Mouse (Mus musculus): ENCODE results near the gene E330017A01Rik. TPM values are rescaled to one million over a fixed set of nuclear protein-coding genes. Genes with fewer than 3 reads are reported as not detected.

E330017A01Rik gene
- polyA plus RNA-seq, 1 experiment from 2014 or later, result not detected

DNA sequence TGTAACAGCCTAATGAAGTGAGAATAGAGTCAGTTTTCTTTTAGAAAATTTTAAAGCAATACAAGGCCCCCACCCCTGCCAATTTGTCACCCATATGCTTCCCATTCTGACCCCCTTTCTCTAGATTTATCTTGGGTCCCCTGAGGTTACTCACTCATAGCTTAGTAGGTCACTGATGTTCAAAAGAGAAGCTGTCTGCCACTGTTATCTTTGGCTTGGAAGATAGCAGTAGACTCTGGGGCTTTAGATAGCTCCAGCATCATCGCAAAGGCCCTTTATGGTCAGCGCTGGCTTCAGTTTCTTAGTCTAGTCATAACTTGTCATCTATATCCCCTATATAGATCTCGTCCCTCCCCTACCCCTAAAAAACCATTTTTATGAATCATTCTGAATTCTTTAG lies 38.1 kb upstream of the E330017A01Rik start:
- Histone ChIP-seq H3K4me3 (ENCODE audit: low read depth, low read length) (no peak overlapping the region), H3K9me3 (ENCODE audit: control insufficient read depth, low read length) (no peaks in the 10 kb centered on the region), H3K4me2 (ENCODE audit: low read depth, low read length) (no peak overlapping the region), H3K27me3 (replicated peaks; ENCODE audit: control insufficient read depth, insufficient read depth, low read length) (no peaks in the 10 kb centered on the region), H3K36me3 (ENCODE audit: control insufficient read depth, insufficient read depth, low read length) (peaks cover 64% of the 10 kb centered on the region), H3K27ac (replicated peaks; ENCODE audit: low read depth, low read length) (no peak overlapping the region), H3K4me1 (ENCODE audit: control insufficient read depth, insufficient read depth, low read length) (peaks cover under 1% of the 10 kb centered on the region; the same call in 1 of the 2 replicates), H3K9ac (ENCODE audit: low read depth, low read length) (no peak overlapping the region)
- WGBS, result 79% methylated on average over 3 of the region's 3 CpGs
- ATAC-seq (ENCODE audit: low read depth) (no peak), DNase-seq (ENCODE audit: low spot score) (no peak)

DNA sequence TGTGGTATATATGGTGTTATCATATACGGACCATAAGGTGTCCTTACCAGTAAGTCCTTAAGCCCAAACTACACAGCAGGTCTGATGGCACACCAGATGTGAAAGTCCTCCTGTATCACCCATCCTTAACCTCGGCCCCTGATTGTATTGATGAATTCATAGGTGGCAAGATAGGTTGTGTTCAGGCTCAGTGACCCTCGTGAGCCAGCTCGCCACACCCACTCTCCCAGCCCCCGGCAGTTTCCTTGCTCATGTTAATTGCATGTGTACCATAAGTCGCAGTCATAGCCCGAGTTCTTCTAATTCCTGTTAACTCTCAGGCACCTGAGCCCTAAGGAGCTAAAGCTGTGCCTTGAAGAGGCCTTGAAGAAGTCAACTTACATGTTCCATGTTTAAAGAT lies 37.6 kb upstream of the E330017A01Rik start:
- 88% methylated on average over 7 of the region's 7 CpGs for WGBS
- Histone ChIP-seq H3K27me3 (replicated peaks; ENCODE audit: control insufficient read depth, insufficient read depth, low read length) (no peaks in the 10 kb centered on the region), H3K9ac (ENCODE audit: low read depth, low read length) (no peak overlapping the region), H3K27ac (replicated peaks; ENCODE audit: low read depth, low read length) (no peak overlapping the region), H3K4me1 (ENCODE audit: control insufficient read depth, insufficient read depth, low read length) (peaks cover 4% of the 10 kb centered on the region; the same call in 1 of the 2 replicates), H3K4me2 (ENCODE audit: low read depth, low read length) (no peak overlapping the region), H3K36me3 (ENCODE audit: control insufficient read depth, insufficient read depth, low read length) (peaks cover 59% of the 10 kb centered on the region), H3K9me3 (ENCODE audit: control insufficient read depth, low read length) (no peaks in the 10 kb centered on the region), H3K4me3 (ENCODE audit: low read depth, low read length) (no peak overlapping the region)
- DNase-seq (ENCODE audit: low spot score) (no peak), ATAC-seq (ENCODE audit: low read depth) (no peak)

DNA sequence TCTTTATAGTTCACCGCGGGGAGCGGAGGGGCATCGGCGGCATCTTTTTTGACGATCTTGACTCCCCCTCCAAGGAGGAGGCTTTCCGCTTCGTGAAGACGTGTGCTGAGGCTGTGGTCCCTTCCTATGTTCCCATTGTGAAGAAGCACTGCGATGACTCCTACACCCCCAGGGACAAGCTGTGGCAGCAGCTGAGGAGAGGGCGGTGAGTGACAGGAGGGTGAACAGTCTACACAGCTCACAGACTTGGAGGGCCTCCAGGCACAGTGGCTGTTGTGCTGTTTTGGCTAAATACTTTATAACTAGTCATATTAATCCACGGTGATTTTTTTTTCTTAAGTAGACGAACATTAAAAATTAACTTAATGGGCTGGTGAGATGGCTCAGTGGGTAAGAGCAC lies 36.7 kb upstream of the E330017A01Rik start:
- ATAC-seq (ENCODE audit: low read depth) (no peak), DNase-seq (ENCODE audit: low spot score) (no peak)
- Histone ChIP-seq H3K9me3 (ENCODE audit: control insufficient read depth, low read length) (no peaks in the 10 kb centered on the region), H3K4me2 (ENCODE audit: low read depth, low read length) (no peak overlapping the region), H3K9ac (ENCODE audit: low read depth, low read length) (no peak overlapping the region), H3K27ac (replicated peaks; ENCODE audit: low read depth, low read length) (no peak overlapping the region), H3K4me3 (ENCODE audit: low read depth, low read length) (no peak overlapping the region), H3K36me3 (ENCODE audit: control insufficient read depth, insufficient read depth, low read length) (peaks cover 51% of the 10 kb centered on the region), H3K4me1 (ENCODE audit: control insufficient read depth, insufficient read depth, low read length) (peaks cover 4% of the 10 kb centered on the region; the same call in 1 of the 2 replicates), H3K27me3 (replicated peaks; ENCODE audit: control insufficient read depth, insufficient read depth, low read length) (no peaks in the 10 kb centered on the region)
- WGBS, result 94% methylated on average over 13 of the region's 13 CpGs

DNA sequence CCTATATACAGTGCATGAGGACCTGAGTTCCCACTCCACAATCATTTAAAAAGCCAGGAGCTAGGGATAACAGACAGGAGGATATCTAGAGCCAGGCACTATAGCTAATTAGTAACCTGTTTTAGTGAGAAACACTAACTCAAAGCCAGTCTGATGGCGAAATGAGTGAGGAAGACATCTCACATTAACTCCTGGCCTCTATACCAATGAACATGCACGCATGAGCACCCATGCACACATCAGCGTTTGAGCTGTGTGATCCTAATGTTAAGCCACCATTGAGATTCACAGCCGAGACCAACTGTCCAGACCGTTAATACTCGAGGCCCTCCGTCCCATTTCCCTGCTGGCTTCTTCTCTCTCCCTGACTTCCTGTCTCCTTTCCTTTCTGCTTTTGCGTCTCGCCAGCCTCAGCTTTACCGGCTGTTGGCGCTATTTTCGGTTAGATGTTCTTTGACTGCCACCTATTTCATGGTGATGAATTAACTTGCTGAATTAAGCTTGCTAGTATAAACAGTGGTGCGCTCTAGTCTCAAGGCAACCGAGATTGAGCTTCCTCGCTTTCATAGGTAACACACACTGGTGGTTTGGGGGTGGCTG lies 35.4 kb upstream of the E330017A01Rik start:
- Histone ChIP-seq H3K9ac (ENCODE audit: low read depth, low read length) (no peak overlapping the region), H3K27me3 (replicated peaks; ENCODE audit: control insufficient read depth, insufficient read depth, low read length) (no peaks in the 10 kb centered on the region), H3K4me3 (ENCODE audit: low read depth, low read length) (no peak overlapping the region), H3K27ac (replicated peaks; ENCODE audit: low read depth, low read length) (no peak overlapping the region), H3K9me3 (ENCODE audit: control insufficient read depth, low read length) (no peaks in the 10 kb centered on the region), H3K4me2 (ENCODE audit: low read depth, low read length) (no peak overlapping the region), H3K36me3 (ENCODE audit: control insufficient read depth, insufficient read depth, low read length) (peaks cover 48% of the 10 kb centered on the region), H3K4me1 (ENCODE audit: control insufficient read depth, insufficient read depth, low read length) (peaks cover 4% of the 10 kb centered on the region; the same call in 1 of the 2 replicates)
- 95% methylated on average over 15 of the region's 15 CpGs for WGBS
- DNase-seq (ENCODE audit: low spot score), result no peak
- no peak for ATAC-seq (ENCODE audit: low read depth)

DNA sequence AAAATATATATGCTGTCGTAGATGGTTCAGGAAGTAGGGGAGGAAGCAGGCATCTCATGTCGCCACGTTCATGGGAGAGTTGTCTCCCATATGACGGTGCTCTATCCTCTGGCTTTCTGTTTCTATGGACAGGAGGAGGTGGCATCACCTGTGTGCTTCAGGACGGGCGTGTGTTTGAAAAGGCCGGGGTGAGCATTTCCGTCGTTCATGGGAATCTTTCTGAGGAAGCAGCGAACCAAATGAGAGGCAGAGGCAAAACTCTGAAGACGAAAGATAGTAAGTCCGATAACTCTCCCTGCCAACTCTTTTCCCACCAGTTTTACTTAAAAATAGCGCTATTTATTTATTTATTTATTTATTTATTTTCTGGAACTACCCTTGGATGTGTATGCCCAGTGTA lies 33.9 kb upstream of the E330017A01Rik start:
- WGBS, result 91% methylated on average over 13 of the region's 13 CpGs

DNA sequence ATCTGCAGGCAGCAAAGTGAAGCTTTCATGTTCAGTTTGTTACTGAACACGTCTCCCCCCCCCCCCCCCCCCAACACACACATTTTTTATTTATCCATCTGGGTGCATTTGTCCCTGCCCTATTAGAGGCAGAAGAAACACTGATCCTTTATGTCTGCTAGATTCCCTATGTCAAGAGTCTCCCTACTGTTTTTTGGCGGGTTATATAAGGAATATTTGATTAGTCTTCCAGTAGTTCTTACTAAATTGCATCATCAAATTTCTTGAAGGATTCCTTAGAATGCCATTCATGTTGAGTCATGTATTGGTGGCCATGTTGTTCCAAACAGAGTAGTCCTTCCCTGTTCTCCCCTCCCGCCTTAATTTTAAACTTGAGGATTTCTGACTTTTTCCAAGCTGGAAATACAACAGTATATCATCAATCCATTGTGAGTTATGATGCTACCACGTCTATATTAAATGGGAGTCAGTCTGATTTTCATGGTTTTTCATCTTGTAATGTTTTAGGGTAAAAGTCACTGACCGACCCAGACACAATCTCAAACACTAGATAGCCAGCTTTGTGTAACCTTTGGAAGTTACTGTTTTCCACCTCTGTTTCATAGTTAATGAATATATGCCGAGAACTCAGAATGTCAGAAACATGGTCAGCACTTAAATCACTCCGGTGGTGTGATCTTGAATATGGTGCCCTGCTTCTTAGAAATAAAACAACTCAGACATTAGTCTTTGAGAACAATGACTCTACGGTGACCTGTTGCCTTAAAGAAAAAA lies 32.9 kb upstream of the E330017A01Rik start:
- no peak for DNase-seq (ENCODE audit: low spot score)
- Histone ChIP-seq H3K4me3 (ENCODE audit: low read depth, low read length) (peak overlapping the region; percentile 95), H3K9me3 (ENCODE audit: control insufficient read depth, low read length) (no peaks in the 10 kb centered on the region), H3K36me3 (ENCODE audit: control insufficient read depth, insufficient read depth, low read length) (peaks cover 28% of the 10 kb centered on the region), H3K4me2 (ENCODE audit: low read depth, low read length) (peak overlapping the region; percentile 81), H3K27ac (replicated peaks; ENCODE audit: low read depth, low read length) (no peak overlapping the region), H3K27me3 (replicated peaks; ENCODE audit: control insufficient read depth, insufficient read depth, low read length) (no peaks in the 10 kb centered on the region), H3K4me1 (ENCODE audit: control insufficient read depth, insufficient read depth, low read length) (peaks cover 4% of the 10 kb centered on the region; the same call in 1 of the 2 replicates), H3K9ac (ENCODE audit: low read depth, low read length) (peak overlapping the region; percentile 88)
- WGBS, result 71% methylated on average over 8 of the region's 8 CpGs
- no peak for ATAC-seq (ENCODE audit: low read depth)

More for the DNA sequence above, 33.9 kb upstream of the E330017A01Rik start:
- Histone ChIP-seq H3K4me3 (ENCODE audit: low read depth, low read length) (no peak overlapping the region), H3K36me3 (ENCODE audit: control insufficient read depth, insufficient read depth, low read length) (peaks cover 34% of the 10 kb centered on the region), H3K4me2 (ENCODE audit: low read depth, low read length) (no peak overlapping the region), H3K27me3 (replicated peaks; ENCODE audit: control insufficient read depth, insufficient read depth, low read length) (no peaks in the 10 kb centered on the region), H3K4me1 (ENCODE audit: control insufficient read depth, insufficient read depth, low read length) (peaks cover 4% of the 10 kb centered on the region; the same call in 1 of the 2 replicates), H3K9me3 (ENCODE audit: control insufficient read depth, low read length) (no peaks in the 10 kb centered on the region), H3K9ac (ENCODE audit: low read depth, low read length) (no peak overlapping the region), H3K27ac (replicated peaks; ENCODE audit: low read depth, low read length) (no peak overlapping the region)
- DNase-seq (ENCODE audit: low spot score), result no peak
- ATAC-seq (ENCODE audit: low read depth), result no peak

DNA sequence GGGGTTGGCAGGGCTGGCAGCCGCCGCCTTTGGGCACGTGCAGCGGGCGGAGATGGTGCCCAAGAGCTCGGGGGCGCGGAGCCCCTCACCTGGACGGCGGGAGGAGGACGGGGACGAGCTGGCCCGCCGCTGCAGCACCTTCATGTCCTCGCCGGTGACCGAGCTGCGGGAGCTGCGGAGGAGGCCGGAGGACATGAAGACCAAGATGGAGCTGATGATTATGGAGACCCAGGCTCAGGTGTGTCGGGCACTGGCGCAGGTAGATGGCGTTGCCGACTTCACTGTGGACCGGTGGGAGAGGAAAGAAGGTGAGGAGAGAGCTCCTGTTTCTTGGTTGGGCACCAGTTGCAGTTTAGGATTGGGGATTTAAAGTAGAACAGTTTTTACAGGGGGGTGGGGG lies 32.1 kb upstream of the E330017A01Rik start:
- Histone ChIP-seq H3K27ac (replicated peaks; ENCODE audit: low read depth, low read length) (peak overlapping the region; percentile 83; the same call in 1 of the 2 replicates), H3K4me1 (ENCODE audit: control insufficient read depth, insufficient read depth, low read length) (peaks cover 4% of the 10 kb centered on the region; the same call in 1 of the 2 replicates), H3K4me3 (ENCODE audit: low read depth, low read length) (peak overlapping the region; percentile 95), H3K9me3 (ENCODE audit: control insufficient read depth, low read length) (no peaks in the 10 kb centered on the region), H3K36me3 (ENCODE audit: control insufficient read depth, insufficient read depth, low read length) (peaks cover 22% of the 10 kb centered on the region), H3K4me2 (ENCODE audit: low read depth, low read length) (peak overlapping the region; percentile 81), H3K9ac (ENCODE audit: low read depth, low read length) (peak overlapping the region; percentile 88), H3K27me3 (replicated peaks; ENCODE audit: control insufficient read depth, insufficient read depth, low read length) (no peaks in the 10 kb centered on the region)
- under 1% methylated on average over 18 of the region's 25 CpGs for WGBS
- ATAC-seq (ENCODE audit: low read depth), result peak; percentile 58
- DNase-seq (ENCODE audit: low spot score), result peak; percentile 44

DNA sequence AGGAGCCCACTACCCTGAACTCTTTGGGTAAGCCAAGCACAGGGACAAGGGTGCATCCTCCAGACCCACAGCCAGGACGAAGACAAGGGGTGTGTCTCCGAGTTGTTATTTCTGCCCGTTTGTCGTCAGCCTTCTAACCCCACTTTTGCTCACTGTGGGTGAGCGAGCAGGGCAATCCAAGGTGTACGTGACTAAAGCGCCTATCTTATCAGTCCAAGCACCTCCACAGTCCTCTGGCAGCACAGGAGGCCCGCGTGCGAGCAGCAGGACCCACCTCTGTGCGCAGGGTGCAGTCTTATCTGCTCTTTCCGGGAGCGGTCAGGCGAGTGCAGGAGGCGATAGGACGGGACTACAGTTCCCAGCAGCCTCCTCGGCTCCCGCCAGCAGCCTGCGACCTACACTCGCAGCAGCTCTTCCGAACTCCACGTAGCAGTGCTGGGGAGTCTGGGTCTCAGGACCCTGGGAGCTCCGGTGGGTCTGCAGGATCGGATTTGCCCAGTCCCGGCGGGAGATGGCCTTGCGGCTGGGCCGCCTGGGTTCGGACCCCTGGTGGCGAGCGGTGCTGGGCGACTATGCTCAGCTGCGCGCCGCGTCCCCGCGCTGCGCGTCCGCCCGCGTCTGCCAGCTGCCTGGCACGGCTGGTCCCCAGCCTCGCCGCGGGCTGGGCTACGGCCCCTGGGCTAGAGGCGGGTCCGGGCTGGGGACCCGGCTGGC lies 31.5 kb upstream of the E330017A01Rik start, which contains the start of gene Cpox:
Gene Cpox, plus strand, starts transcription at position 376 of the 714 bp plus-strand sequence.
- H3K4me3 ChIP-seq (ENCODE audit: low read depth, low read length), result peak within 1 kb of the TSS; percentile 95
- under 1% methylated on average over 29 of the region's 51 CpGs for WGBS
- peak within 1 kb of the TSS; percentile 88 for H3K9ac ChIP-seq (ENCODE audit: low read depth, low read length)
- peak within 1 kb of the TSS; percentile 81 for H3K4me2 ChIP-seq (ENCODE audit: low read depth, low read length)
- DNase-seq (ENCODE audit: low spot score) (peak; percentile 94), ATAC-seq (ENCODE audit: low read depth) (peak; percentile 99)
- no peaks in the 10 kb centered on the region for H3K9me3 ChIP-seq (ENCODE audit: control insufficient read depth, low read length)
- H3K4me1 ChIP-seq (ENCODE audit: control insufficient read depth, insufficient read depth, low read length), result peaks cover 4% of the 10 kb centered on the region; the same call in 1 of the 2 replicates
- H3K27me3 ChIP-seq (replicated peaks; ENCODE audit: control insufficient read depth, insufficient read depth, low read length), result no peaks in the 10 kb centered on the region
- peaks cover 19% of the 10 kb centered on the region for H3K36me3 ChIP-seq (ENCODE audit: control insufficient read depth, insufficient read depth, low read length)
- H3K27ac ChIP-seq (replicated peaks; ENCODE audit: low read depth, low read length), result peak within 1 kb of the TSS; percentile 83

Data from embryonic facial prominence, embryonic 14.5 days (tissue).